Mouse (Mus musculus) fat pad, adult 2 months (tissue): Measurements from ENCODE around the gene Tbc1d1.

Source experiments
- DNase-seq: peaks from one replicate; pipeline ENCODE4 v3.0.0-alpha.2; 2011; ENCODE audit warnings: low read depth, low spot score; ENCODE audit errors: extremely low read depth

The Tbc1d1 gene

DNA sequence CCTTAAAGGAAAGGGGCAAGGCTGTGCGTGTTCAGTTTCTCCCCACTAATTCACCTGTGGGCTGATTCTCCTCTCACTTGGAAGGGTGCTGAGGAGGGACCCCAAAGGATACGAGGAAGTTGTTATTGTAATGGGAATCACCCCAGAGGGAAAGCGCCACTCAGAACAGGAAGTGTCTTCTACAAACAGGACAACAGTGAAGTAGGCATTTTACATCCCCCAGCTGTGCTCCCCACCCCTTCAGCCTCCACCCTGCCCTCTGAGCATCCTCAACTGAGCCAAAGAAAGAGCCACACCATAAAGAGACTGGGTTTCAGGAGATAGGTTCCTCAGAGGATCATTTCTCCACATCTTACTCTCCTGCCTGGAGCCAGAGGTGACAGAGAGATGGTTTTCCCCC lies 219.7 kb downstream of the Tbc1d1 start:
- DNase-seq = no peak

DNA sequence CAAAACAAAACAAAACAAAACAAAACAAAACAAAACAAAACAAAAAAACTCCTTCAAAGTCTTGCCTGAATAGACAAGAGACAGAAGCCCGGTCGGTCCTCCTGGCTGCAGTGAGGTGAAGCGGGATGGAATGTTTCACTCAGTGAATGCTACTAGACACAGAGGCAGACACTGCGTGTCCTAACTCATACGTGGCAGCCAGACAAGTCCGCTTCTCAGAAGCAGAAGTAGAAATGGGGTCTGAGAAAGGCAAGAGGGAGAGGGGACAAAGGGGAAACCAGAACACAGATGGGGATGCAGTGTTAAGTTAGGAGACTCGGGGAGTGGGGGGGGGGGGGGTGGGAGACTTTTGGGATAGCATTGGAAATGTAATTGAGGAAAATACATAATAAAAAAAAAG lies 220.4 kb downstream of the Tbc1d1 start:
- no peak for DNase-seq

DNA sequence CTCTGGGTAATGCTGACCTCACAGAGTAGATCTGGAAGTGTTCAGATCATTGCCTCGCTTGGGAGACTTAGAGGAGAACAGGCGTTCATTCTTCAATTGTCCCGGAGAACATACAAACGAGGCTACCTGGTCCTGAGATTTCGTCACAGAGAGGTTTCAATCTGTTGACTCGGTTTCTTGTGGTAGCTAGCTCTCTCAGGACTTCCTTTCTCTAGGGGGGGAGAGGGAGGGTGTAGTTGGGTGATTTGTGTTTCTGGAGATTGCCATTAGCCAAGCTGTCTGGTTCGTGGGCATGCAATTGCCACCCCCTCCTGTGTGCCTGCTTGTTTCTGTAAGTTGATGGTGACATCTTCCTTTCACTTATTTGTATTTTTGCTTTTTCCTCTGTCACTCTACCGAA lies 221.6 kb downstream of the Tbc1d1 start:
- DNase-seq = no peak

DNA sequence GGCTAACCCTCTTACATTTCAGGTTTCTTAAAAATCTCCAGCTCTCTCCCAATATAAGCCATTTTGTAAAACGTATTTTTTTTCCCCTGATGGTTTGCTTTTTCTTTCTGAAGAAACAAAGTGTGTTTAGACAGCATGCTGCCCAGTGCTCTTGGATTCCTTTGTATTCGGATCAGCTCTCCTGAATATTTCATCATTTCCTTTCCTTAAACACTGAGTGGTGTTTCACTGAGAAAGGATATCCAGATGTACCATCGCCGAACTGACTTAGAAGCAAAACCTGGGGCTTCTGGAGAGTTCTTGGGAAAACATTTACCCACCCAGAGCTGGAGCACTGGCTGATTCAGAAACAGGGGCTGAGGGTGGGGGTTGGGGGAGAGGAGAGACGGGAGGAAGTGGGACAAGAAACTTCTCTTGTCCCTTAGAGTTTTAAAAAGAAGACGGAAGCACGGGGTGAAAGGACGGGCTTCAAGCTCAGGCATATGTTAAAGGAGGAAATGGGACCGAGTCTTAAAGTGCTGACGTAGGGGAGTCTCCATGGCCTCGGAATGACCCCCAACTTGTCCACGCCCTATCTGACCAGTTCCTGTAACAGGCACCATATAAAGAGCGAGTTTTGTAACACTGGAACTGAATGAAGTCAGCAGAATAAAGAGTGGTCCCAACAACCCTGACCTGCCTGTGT lies 222.6 kb downstream of the Tbc1d1 start:
- no peak for DNase-seq

DNA sequence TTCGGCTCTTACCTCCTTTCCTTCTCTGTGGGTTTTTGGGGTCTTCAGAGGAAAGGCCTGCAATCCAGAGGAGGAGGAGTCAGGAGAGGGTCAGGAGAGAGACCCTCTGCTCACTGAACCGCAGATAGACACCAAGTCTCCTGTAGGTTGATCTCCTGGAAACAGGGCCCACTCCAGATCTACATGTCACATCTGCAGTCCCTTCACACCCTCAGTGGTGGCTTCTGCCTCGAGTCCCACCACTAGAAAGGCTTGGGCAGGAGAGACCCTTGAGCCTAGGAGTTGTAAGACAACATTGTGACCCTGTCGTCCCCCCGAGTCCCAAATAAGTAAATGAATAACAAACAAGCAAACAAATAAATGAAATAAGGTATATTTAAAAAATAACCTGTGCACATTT lies 223.7 kb downstream of the Tbc1d1 start:
- DNase-seq = no peak

DNA sequence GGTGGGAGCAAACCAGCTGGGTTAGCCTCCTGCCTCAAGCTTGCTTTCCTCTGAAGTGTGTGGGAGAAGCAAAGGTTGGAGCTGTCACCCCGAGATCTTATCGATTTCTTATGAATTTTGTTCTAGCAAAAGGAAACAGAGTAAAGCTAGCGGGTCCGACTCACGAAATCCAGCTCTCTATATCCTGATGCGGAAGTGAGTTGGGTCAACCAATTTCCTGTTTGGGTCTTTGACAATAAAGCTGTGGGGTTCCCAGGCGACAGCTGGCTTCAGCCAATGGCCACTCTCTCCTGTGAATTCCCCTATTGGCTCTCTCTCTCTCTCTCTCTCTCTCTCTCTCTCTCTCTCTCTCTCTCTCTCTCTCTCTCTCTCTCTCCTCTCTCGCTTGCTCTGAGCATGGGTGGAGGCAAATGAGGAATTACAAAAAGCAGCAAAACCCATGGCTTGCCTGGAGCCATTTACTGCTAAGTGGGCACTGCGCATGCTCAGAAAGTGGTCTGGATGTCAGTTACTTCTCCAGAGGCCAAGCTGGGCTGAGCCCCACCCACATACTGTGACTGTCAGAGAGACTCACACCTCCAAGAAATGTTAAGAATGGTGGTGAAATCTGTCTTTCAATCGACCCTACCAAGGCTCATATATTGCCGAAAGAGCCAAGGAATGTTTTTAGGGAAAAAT lies 224.7 kb downstream of the Tbc1d1 start:
- no peak for DNase-seq

DNA sequence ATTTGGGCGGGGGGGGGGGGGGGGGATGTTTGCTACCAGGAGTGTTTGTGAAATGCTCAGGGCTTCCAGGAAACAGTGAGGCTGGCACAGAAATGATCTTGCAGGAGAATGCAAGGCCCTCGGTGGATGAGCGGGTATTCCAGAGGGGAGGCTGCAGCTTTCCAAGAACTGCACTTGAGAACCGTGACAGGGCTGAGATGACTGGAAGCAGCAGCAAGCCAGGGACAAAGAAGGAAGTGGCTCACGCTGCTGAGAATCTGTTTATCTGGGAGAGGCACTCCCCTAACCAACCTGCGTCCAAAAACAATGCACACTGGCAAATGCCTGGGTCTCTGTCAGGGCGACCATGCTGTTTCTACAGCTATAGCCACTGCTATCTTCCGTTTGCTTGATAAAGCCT lies 225.4 kb downstream of the Tbc1d1 start:
- no peak for DNase-seq

DNA sequence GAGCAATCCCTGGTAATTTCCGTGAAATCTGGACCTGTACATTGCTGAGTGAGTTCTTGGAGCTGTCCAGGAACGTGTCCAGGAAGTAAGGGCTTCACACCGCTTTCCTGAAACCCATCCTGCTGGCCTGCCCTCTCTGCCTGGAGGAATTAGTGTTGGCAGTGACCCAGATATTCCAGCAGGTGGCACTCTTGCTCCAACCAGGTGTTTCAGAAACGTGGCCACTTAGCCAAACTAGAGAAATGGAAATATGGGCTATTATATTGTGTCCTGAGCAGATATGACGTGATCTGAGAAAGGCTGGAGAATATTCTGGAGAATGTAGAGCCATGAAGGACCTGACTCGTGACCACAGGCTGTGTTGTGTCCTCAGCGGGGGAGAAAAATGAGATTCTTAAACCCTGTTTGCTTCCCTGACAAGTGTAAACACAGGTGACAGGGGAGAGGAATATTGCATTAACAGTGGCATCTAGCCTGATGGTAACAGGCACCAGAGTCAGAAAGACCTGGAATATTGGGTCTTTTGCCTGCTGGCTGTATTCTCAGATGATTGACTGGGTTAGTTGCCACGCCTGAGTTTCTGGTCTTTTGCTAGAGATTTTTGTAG lies 226.4 kb downstream of the Tbc1d1 start:
- no peak for DNase-seq

DNA sequence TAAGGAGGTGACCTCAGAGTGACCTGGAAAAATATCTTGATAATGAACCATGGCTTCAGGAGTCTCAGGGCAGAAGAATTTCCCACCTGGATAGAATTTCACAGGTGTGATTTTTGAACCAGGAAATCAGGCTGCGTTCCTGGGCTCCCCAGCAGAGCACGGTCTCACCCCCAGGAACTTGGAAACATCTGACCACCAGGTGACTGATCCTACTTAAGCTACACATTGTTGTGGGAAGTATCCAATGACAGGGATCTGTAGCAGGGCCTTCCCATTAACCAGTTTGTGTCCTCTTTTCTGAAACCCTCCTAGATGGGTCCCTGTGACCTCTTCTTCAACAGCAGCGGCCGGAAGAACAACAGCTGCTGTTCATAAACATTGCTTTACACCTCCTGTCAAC lies 227.1 kb downstream of the Tbc1d1 start:
- no peak for DNase-seq

DNA sequence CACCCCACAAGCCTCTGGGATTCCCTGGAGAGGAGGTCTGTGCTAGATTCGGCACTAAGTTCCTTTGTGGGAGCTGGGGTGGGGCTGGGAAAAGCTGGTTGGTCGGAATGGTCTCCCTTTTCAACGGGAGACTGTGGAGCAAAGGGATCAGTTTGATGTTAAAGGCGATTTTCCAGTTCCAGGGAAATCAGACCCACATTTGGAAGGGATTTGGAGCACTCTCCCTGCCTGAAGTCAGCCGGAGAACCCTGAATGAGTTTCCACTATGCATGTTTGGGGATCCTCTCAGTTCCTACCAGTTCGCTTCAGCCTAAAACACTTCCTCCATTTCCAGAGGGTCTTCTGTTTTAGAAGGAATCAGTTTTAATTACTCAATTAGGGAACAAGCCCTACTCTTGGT lies 228.4 kb downstream of the Tbc1d1 start:
- no peak for DNase-seq

DNA sequence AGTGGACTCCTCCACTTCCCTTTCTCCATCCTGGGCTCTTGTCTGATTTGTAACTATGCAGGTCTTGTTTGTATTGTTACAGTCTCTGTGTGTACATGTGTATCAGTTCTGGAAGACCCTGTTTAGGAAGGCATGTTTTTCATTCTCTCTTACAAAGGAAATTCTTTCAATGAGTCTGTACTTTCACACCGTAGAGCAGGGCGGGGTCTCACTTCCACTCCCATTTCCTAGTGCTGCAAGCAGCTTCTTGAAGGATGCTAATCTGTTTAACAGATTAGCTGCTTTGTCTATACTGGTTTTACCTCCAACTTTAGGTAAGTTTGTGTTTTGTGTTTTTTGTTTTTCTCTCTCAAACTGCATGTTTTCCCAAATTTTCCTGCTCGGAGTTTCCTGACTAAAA lies 230.9 kb downstream of the Tbc1d1 start:
- no peak for DNase-seq

DNA sequence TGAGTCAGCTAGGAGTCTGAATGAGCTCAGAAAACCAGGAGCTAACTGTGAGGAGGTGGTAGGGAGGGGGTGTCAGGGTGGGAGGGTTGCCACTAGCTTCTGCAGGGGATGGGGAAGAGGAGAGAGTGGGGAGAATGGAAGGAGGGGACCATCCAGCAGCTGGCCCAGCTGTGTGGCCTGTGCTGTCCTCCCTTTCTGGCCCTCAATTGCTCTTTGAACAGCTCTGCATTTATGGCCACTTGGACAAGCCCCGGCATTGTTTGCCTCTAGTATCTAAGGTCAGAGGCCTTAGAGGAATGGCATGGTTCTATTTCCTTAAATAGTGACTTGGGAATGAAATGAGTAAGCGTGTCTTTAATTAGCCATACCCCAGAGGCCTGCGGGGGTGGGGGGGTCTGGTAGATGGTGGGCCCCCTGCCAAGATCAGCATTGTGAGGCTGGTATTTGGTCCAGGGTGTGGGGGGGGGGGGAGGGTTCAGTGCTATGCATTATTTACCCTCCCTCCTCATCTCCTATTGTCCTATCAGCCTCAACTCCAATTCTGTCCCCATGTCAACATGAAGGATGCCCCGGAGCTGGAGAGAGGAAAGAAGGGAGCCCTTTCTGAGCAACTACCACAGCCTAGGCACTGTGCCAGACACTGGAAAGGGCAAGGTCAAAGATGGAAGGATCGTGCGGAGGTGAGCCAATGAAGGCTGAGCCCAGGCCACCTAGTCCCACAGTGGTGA lies 233.3 kb downstream of the Tbc1d1 start:
- no peak for DNase-seq

DNA sequence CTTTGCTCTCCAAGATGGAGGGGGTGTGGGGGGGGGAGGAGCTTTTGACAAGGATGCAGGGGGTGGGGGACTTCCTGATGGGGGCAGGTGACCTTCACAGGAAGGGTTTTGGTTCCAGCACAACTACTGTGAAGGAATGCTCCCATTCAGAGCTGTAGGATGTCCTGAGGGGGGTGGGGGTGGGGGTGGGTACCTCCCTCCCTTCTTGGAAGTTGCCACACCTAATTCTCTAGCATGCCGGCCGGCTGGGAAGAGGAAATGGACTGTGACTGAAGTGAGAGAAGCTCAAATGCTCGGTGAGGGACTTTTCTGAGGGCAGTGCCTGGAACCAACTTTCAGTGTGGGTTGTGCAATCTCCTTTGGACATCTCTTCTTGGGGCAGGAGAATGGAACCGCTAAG lies 235.2 kb downstream of the Tbc1d1 start:
- no peak for DNase-seq

DNA sequence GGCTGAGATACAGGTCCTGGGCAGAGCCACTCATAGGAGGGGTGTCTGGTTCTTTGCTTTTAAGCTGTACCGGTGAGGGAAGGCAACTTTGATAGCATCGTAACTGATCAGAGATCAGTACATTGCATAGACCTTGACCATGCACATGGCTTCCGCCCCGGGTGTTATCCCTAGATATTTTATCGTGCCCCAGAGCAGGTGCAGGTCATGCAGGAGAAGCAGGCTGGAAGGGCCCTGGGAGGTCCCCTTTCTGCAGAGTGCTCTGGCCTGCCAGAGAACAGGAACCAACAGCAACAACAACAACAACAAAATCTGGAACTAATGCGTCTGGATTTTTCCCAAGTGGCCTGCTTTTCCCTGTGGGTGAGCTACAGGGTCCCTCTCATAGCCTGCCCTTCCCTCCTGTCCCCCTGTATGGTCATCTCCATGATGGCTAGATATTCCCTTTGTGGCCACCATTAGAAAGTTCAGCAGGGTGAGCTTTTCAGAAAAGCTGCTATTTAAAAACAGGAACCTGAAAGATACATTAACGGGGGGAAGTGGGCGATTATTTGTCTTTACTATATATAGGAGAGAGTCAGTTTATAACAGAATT lies 236.4 kb downstream of the Tbc1d1 start:
- no peak for DNase-seq

DNA sequence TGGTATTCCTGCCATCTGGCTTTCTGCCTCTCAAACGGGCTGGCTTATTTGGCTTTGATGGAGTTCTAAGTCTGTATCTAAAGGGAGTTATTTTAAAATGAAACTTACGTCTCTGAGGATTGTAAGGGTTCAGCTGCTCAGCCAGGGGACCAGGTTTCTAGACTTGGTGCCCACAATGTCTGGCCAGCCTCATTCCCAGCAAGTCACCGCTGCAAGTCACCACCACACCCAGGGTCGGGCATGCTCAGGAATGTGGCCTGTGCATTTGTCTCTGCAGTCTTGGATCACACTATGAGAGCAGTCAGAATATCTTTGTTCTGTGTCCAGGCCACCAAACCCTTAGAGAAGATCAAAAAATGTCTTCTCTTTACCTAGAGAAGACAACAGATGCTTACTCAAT lies 237.4 kb downstream of the Tbc1d1 start:
- no peak for DNase-seq

DNA sequence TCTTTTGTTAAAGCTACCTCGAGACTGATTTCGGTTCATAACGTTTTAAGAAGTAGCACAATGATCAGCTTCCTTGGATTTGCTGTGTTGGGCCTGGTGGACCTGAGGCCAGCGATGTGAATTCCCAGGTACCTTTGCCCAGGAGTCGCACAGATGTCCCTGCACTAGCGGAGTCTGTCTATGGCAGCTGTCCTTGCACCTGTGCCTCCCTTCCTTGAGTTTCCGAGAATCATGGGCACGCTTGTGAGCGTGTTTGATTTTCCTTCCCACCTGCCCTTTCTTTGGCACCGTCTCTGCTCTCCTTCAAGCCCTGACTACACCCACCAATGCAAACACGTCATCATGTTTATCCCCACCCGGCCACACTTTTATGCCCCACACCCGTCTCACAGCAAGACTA lies 242.1 kb downstream of the Tbc1d1 start:
- no peak for DNase-seq

DNA sequence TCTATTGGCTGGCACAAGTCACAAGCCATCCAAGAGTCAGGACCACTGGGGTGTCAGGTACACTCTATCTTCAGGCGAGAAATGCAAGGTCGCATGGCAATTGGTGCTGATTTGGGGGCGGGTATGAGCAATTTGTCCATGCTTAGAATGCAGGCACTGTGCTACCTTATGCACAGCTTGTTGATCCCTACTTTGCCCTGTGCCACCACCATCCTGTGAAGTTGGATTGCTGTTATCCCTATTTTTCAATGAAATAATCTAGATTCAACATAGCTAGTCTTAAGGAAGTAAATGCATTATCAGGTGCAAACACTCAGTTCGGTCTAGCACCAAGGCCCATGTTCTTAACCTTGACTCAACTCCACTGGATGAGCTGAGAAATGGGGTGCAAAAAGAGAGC lies 244.6 kb downstream of the Tbc1d1 start:
- no peak for DNase-seq
